8 mouse cellular contexts compared by ENCODE assay signal in the genomic region with DNA sequence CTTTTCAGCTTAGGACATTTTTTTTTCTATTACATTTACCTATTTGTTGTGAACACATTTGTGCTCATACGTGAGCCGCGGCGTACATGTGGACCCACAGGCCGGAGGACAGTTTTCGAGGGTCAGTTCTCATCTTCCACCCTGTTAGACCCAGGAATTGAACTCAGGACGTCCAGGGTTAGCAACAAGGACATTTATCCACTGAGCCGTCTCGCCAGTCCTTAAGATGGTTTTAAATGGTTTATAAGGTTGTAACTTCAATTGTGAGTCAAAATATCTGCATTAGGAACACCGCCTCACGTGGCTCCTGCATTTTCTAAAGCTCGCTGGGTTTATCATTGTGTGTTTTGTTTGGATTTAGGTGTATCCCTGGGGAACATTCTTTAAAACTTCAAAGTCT. TPM values are rescaled to one million over a fixed set of nuclear protein-coding genes. Genes with fewer than 3 reads are reported as not detected.
DNase-seq lines count a peak whose midpoint lies in the region; ATAC-seq and TF ChIP-seq lines count a peak whose summit lies in the region.

No protein-coding gene starts in this region.

- no peaks in the 10 kb centered on the region for H3K27me3 ChIP-seq in kidney, embryonic 16.5 days (ENCODE audit: insufficient read depth, low read length)
- H3K27me3 ChIP-seq in heart, postnatal 0 days (ENCODE audit: control insufficient read depth, insufficient read depth, low read length) = 0 out of 2 replicates have a peak, but pooled peaks cover 3% of the 10 kb centered on the region
- no peaks in the 10 kb centered on the region for H3K27me3 ChIP-seq in midbrain, embryonic 13.5 days

- H3K9me3 ChIP-seq in kidney, embryonic 16.5 days (ENCODE audit: low read length) = peaks cover 4% of the 10 kb centered on the region; the same call in 1 of the 2 replicates
- no peaks in the 10 kb centered on the region; the same call in 1 of the 2 replicates for H3K9me3 ChIP-seq in heart, postnatal 0 days (replicated peaks; ENCODE audit: control insufficient read depth, low read length)
- peaks cover 5% of the 10 kb centered on the region; the same call in 1 of the 2 replicates for H3K9me3 ChIP-seq in midbrain, embryonic 13.5 days

- no peaks in the 10 kb centered on the region for H3K36me3 ChIP-seq in kidney, embryonic 16.5 days (ENCODE audit: insufficient read depth, low read length)
- H3K36me3 ChIP-seq in heart, postnatal 0 days (replicated peaks; ENCODE audit: control insufficient read depth, insufficient read depth, low read length) = no peaks in the 10 kb centered on the region
- H3K36me3 ChIP-seq in midbrain, embryonic 13.5 days = no peaks in the 10 kb centered on the region

- H3K4me3 ChIP-seq in kidney, embryonic 16.5 days (ENCODE audit: low read length) = peak overlapping the region; percentile 72
- peak overlapping the region; percentile 79 for H3K4me3 ChIP-seq in heart, postnatal 0 days (ENCODE audit: low read depth, low read length)
- peak overlapping the region; percentile 51 for H3K4me3 ChIP-seq in midbrain, embryonic 13.5 days (replicated peaks)

- WGBS in kidney, embryonic 16.5 days = 46% methylated on average over 12 of the region's 12 CpGs
- 60% methylated on average over 12 of the region's 12 CpGs for WGBS in heart, postnatal 0 days
- 39% methylated on average over 12 of the region's 12 CpGs for WGBS in midbrain, embryonic 13.5 days

- no peak for DNase-seq in kidney, postnatal 14 days
- peak; percentile 27 for DNase-seq in brain, adult 2 months (ENCODE audit: low read depth, low spot score)
- no peak for DNase-seq in heart, postnatal 0 days (ENCODE audit: low spot score)
- DNase-seq in adipocyte (ENCODE audit: low spot score) = no peak
- no peak for DNase-seq in gastrocnemius, postnatal 25 days
- no peak for DNase-seq in testis, postnatal 14 days (ENCODE audit: low spot score)

- ATAC-seq in kidney, embryonic 16.5 days (ENCODE audit: low FRiP score, low TSS enrichment) = no peak
- no peak for ATAC-seq in heart, postnatal 0 days (ENCODE audit: insufficient read depth, low read depth)
- no peak for ATAC-seq in midbrain, embryonic 13.5 days

- peaks cover 12% of the 10 kb centered on the region for H3K4me1 ChIP-seq in kidney, embryonic 16.5 days (ENCODE audit: insufficient read depth, low read length)
- no peaks in the 10 kb centered on the region for H3K4me1 ChIP-seq in heart, postnatal 0 days (ENCODE audit: control insufficient read depth, insufficient read depth)
- H3K4me1 ChIP-seq in midbrain, embryonic 13.5 days (replicated peaks) = peaks cover 12% of the 10 kb centered on the region

- TF ChIP-seq EP300 in heart, postnatal 0 days (IDR thresholded peaks at IDR 0.05; ENCODE audit: low read depth) = no peak

- peak overlapping the region; percentile 93 for H3K27ac ChIP-seq in kidney, embryonic 16.5 days (ENCODE audit: low read length)
- H3K27ac ChIP-seq in heart, postnatal 0 days (ENCODE audit: low read depth) = no peak overlapping the region
- peak overlapping the region; percentile 89 for H3K27ac ChIP-seq in midbrain, embryonic 13.5 days

- peak overlapping the region; percentile 78 for H3K9ac ChIP-seq in kidney, embryonic 16.5 days (replicated peaks; ENCODE audit: low read length)
- no peak overlapping the region for H3K9ac ChIP-seq in heart, postnatal 0 days (replicated peaks; ENCODE audit: low read depth, low read length)
- H3K9ac ChIP-seq in midbrain, embryonic 13.5 days (replicated peaks) = peak overlapping the region; percentile 55

- peak overlapping the region; percentile 66 for H3K4me2 ChIP-seq in kidney, embryonic 16.5 days (replicated peaks; ENCODE audit: low read depth, low read length)
- H3K4me2 ChIP-seq in heart, postnatal 0 days (ENCODE audit: low read depth, low read length) = peak overlapping the region; percentile 58
- peak overlapping the region; percentile 50 for H3K4me2 ChIP-seq in midbrain, embryonic 13.5 days (replicated peaks)

- TF ChIP-seq CTCF in heart, postnatal 0 days (IDR thresholded peaks at IDR 0.05; ENCODE audit: low read depth) = no peak

RNA-seq across cellular contexts. Expression of a gene that starts 18.6 kb away (rescaled TPM):
- polyA plus RNA-seq in kidney, embryonic 16.5 days (2015; fragmentation: Nextera tagmentation; extraction: Ambion mirVana) = 6.6 TPM in 2 replicates
- 3.3 and 3.5 TPM in 2 replicates for total RNA-seq in heart, postnatal 0 days (2014; rRNA removed; ENCODE audit: low replicate concordance)
- 1.3 and 1.4 TPM in 2 replicates for polyA plus RNA-seq in heart, postnatal 0 days (2015; fragmentation: Nextera tagmentation; extraction: Ambion mirVana)
- 25.9 and 31.1 TPM in 2 replicates for polyA plus RNA-seq in midbrain, embryonic 13.5 days (2015; fragmentation: Nextera tagmentation; extraction: Ambion mirVana)
- 1 to 10 TPM; 7.6 to 8.2 TPM for total RNA-seq in gastrocnemius, postnatal 25 days (2021)

RNA-seq across cellular contexts. Expression of a gene that starts 47.7 kb away (rescaled TPM):
- polyA plus RNA-seq in kidney, embryonic 16.5 days (2015; fragmentation: Nextera tagmentation; extraction: Ambion mirVana) = 2.2 and 2.4 TPM in 2 replicates
- 0.11 TPM in 1 of 2 replicates, not detected in the other for total RNA-seq in heart, postnatal 0 days (2014; rRNA removed; ENCODE audit: low replicate concordance)
- polyA plus RNA-seq in heart, postnatal 0 days (2015; fragmentation: Nextera tagmentation; extraction: Ambion mirVana) = 0.15 and 1.1 TPM in 2 replicates
- polyA plus RNA-seq in midbrain, embryonic 13.5 days (2015; fragmentation: Nextera tagmentation; extraction: Ambion mirVana) = 3.4 and 3.6 TPM in 2 replicates
- 1 to 10 TPM in 1 of 2 experiments, under 1 TPM in 1; 0.31 to 7.7 TPM for total RNA-seq in gastrocnemius, postnatal 25 days (2021)
